Mouse (Mus musculus): ENCODE results near the gene Acadvl. TPM values are rescaled to one million over a fixed set of nuclear protein-coding genes. Genes with fewer than 3 reads are reported as not detected.

Acadvl gene
- polyA plus RNA-seq, 1 experiment from 2014 or later = 83.7 TPM

MicroRNA genes within 50 kb of the gene (microRNA counts, 519-probe panel; counts per million panel counts)
- microRNA mmu-miR-324-3p (114 counts per million), microRNA mmu-miR-324-5p (114 counts per million)

Small RNA genes lying within 50 kb of the gene (microRNA-seq; reads per million reads assigned to microRNA genes)
- gene Gm44349 (1.5 reads per million), gene Mir324 (2,766 reads per million, percentile 85 among the genes with 10 or more reads in this experiment)

Other genes with a start within 250 kb of the Acadvl start
- 0.38 and 0.43 TPM in 2 replicates for gene Zbtb4, start 249.5 kb downstream of the Acadvl start, polyA plus RNA-seq (2015; fragmentation: Nextera tagmentation; extraction: Ambion mirVana)
- 0.43 and 0.59 TPM in 2 replicates for gene Chrnb1, start 219.5 kb downstream of the Acadvl start, polyA plus RNA-seq (2015; fragmentation: Nextera tagmentation; extraction: Ambion mirVana)
- 0.07 and 0.20 TPM in 2 replicates for gene Fgf11, start 213.6 kb downstream of the Acadvl start, polyA plus RNA-seq (2015; fragmentation: Nextera tagmentation; extraction: Ambion mirVana)
- gene Tmem102, start 209.8 kb downstream of the Acadvl start, polyA plus RNA-seq (2015; fragmentation: Nextera tagmentation; extraction: Ambion mirVana) = 0.46 and 0.50 TPM in 2 replicates
- gene Gm39566, start 200.1 kb downstream of the Acadvl start, polyA plus RNA-seq (2015; fragmentation: Nextera tagmentation; extraction: Ambion mirVana) = not detected in 2 replicates
- gene Spem2, start 196.9 kb downstream of the Acadvl start, polyA plus RNA-seq (2015; fragmentation: Nextera tagmentation; extraction: Ambion mirVana) = not detected in 2 replicates
- gene Spem1, start 193.2 kb downstream of the Acadvl start, polyA plus RNA-seq (2015; fragmentation: Nextera tagmentation; extraction: Ambion mirVana) = not detected in 2 replicates
- 0.68 and 0.75 TPM in 2 replicates for gene Nlgn2, start 177.6 kb downstream of the Acadvl start, polyA plus RNA-seq (2015; fragmentation: Nextera tagmentation; extraction: Ambion mirVana)
- 321 and 345 TPM in 2 replicates for gene Tmem256, start 176.9 kb downstream of the Acadvl start, polyA plus RNA-seq (2015; fragmentation: Nextera tagmentation; extraction: Ambion mirVana)
- 28.0 and 29.9 TPM in 2 replicates for gene Plscr3, start 169.0 kb downstream of the Acadvl start, polyA plus RNA-seq (2015; fragmentation: Nextera tagmentation; extraction: Ambion mirVana)
- 0.76 and 1.5 TPM in 2 replicates for gene Tnk1, start 156.7 kb downstream of the Acadvl start, polyA plus RNA-seq (2015; fragmentation: Nextera tagmentation; extraction: Ambion mirVana)
- gene Tmem95, start 137.4 kb downstream of the Acadvl start, polyA plus RNA-seq (2015; fragmentation: Nextera tagmentation; extraction: Ambion mirVana) = not detected in 2 replicates
- 0.89 and 1.3 TPM in 2 replicates for gene Kctd11, start 134.0 kb downstream of the Acadvl start, polyA plus RNA-seq (2015; fragmentation: Nextera tagmentation; extraction: Ambion mirVana)
- 4.4 and 4.9 TPM in 2 replicates for gene Acap1, start 119.9 kb downstream of the Acadvl start, polyA plus RNA-seq (2015; fragmentation: Nextera tagmentation; extraction: Ambion mirVana)
- gene 2810408A11Rik, start 114.4 kb downstream of the Acadvl start, polyA plus RNA-seq (2015; fragmentation: Nextera tagmentation; extraction: Ambion mirVana) = 0.89 and 1.0 TPM in 2 replicates
- gene Neurl4, start 114.3 kb downstream of the Acadvl start, polyA plus RNA-seq (2015; fragmentation: Nextera tagmentation; extraction: Ambion mirVana) = 2.3 and 2.8 TPM in 2 replicates
- gene Gps2, start 101.5 kb downstream of the Acadvl start, polyA plus RNA-seq (2015; fragmentation: Nextera tagmentation; extraction: Ambion mirVana) = 107 and 116 TPM in 2 replicates
- gene Eif5a, start 93.5 kb downstream of the Acadvl start, polyA plus RNA-seq (2015; fragmentation: Nextera tagmentation; extraction: Ambion mirVana) = 1,847 and 1,941 TPM in 2 replicates
- 0.28 and 0.30 TPM in 2 replicates for gene Ybx2, start 79.6 kb downstream of the Acadvl start, polyA plus RNA-seq (2015; fragmentation: Nextera tagmentation; extraction: Ambion mirVana)
- 14.2 TPM in 2 replicates for gene Slc2a4, start 67.2 kb downstream of the Acadvl start, polyA plus RNA-seq (2015; fragmentation: Nextera tagmentation; extraction: Ambion mirVana)
- 2.4 and 4.2 TPM in 2 replicates for gene Cldn7, start 50.6 kb downstream of the Acadvl start, polyA plus RNA-seq (2015; fragmentation: Nextera tagmentation; extraction: Ambion mirVana)
- 8.7 and 10.1 TPM in 2 replicates for gene Ctdnep1, start 34.3 kb downstream of the Acadvl start, polyA plus RNA-seq (2015; fragmentation: Nextera tagmentation; extraction: Ambion mirVana)
- 84.9 and 86.9 TPM in 2 replicates for gene Elp5, start 32.9 kb downstream of the Acadvl start, polyA plus RNA-seq (2015; fragmentation: Nextera tagmentation; extraction: Ambion mirVana)
- 259 and 294 TPM in 2 replicates for gene Gabarap, start 24.3 kb downstream of the Acadvl start, polyA plus RNA-seq (2015; fragmentation: Nextera tagmentation; extraction: Ambion mirVana)
- gene Phf23, start 19.6 kb downstream of the Acadvl start, polyA plus RNA-seq (2015; fragmentation: Nextera tagmentation; extraction: Ambion mirVana) = 29.8 and 32.7 TPM in 2 replicates
- 6.4 and 7.4 TPM in 2 replicates for gene Dvl2, start 14.8 kb downstream of the Acadvl start, polyA plus RNA-seq (2015; fragmentation: Nextera tagmentation; extraction: Ambion mirVana)
- 1.1 and 1.2 TPM in 2 replicates for gene Dlg4, start 1.5 kb upstream of the Acadvl start, polyA plus RNA-seq (2015; fragmentation: Nextera tagmentation; extraction: Ambion mirVana)
- gene Asgr1, start 38.7 kb upstream of the Acadvl start, polyA plus RNA-seq (2015; fragmentation: Nextera tagmentation; extraction: Ambion mirVana) = 1.4 and 1.8 TPM in 2 replicates
- gene Asgr2, start 77.2 kb upstream of the Acadvl start, polyA plus RNA-seq (2015; fragmentation: Nextera tagmentation; extraction: Ambion mirVana) = 5.2 and 5.7 TPM in 2 replicates
- gene Mgl2, start 114.9 kb upstream of the Acadvl start, polyA plus RNA-seq (2015; fragmentation: Nextera tagmentation; extraction: Ambion mirVana) = 1.2 and 1.3 TPM in 2 replicates
- gene Clec10a, start 140.8 kb upstream of the Acadvl start, polyA plus RNA-seq (2015; fragmentation: Nextera tagmentation; extraction: Ambion mirVana) = 0.27 and 0.32 TPM in 2 replicates
- 0.73 and 0.83 TPM in 2 replicates for gene Slc16a11, start 197.3 kb upstream of the Acadvl start, polyA plus RNA-seq (2015; fragmentation: Nextera tagmentation; extraction: Ambion mirVana)
- 4.8 and 7.5 TPM in 2 replicates for gene Slc16a13, start 205.7 kb upstream of the Acadvl start, polyA plus RNA-seq (2015; fragmentation: Nextera tagmentation; extraction: Ambion mirVana)
- gene Bcl6b, start 214.4 kb upstream of the Acadvl start, polyA plus RNA-seq (2015; fragmentation: Nextera tagmentation; extraction: Ambion mirVana) = 1.6 and 1.8 TPM in 2 replicates
- 82.5 and 85.7 TPM in 2 replicates for gene 0610010K14Rik, start 222.5 kb upstream of the Acadvl start, polyA plus RNA-seq (2015; fragmentation: Nextera tagmentation; extraction: Ambion mirVana)
- 6.5 and 7.1 TPM in 2 replicates for gene Gm21988, start 224.4 kb upstream of the Acadvl start, polyA plus RNA-seq (2015; fragmentation: Nextera tagmentation; extraction: Ambion mirVana)
- 155 and 175 TPM in 2 replicates for gene Rnasek, start 224.4 kb upstream of the Acadvl start, polyA plus RNA-seq (2015; fragmentation: Nextera tagmentation; extraction: Ambion mirVana)
- 19.5 and 21.6 TPM in 2 replicates for gene Alox12, start 239.9 kb upstream of the Acadvl start, polyA plus RNA-seq (2015; fragmentation: Nextera tagmentation; extraction: Ambion mirVana)